ENCODE assay signal across 9 mouse cellular contexts in the genomic region with DNA sequence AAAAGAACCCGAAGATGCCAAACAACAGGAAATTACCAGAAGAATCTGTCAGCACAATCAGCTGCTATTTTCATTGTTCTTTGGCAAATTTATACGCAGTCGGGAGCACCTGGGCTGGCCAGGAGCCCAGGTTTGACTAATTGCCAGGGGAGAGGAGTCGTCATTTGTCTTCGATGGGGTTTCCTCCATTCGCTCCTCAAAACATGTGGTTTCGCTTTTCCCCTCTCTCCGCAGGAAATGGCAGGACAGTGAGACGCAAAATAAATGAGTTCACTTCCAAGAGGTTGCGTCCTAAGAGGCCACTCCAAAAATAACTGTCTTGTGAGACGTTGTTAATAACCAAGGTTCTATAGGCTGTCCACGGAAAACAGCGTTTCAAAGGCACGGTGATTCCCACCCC.
DNase-seq lines count a peak whose midpoint lies in the region; ATAC-seq and TF ChIP-seq lines count a peak whose summit lies in the region.
"Had no signal": no experiment of that assay in that cellular context is flagged by ENCODE, and none has a peak within 500 bp of the region (broad histone marks: within the 10 kb centered on the region; RNA-seq: fewer than 3 reads in every experiment).

No protein-coding gene starts in this region.

- intact Hi-C loops in gastrocnemius, adult 2 months (cut with DNase I) = no loop called here

- no peak overlapping the region for H3K9ac ChIP-seq in intestine, embryonic 16.5 days (ENCODE audit: low read depth, low read length)
- H3K9ac ChIP-seq in liver, postnatal 0 days (replicated peaks) = no peak overlapping the region

- no peak for TF ChIP-seq EP300 in liver, postnatal 0 days (IDR thresholded peaks at IDR 0.05; ENCODE audit: low read depth)

- no peaks in the 10 kb centered on the region for H3K9me3 ChIP-seq in intestine, embryonic 16.5 days (ENCODE audit: control insufficient read depth, low read length)
- H3K9me3 ChIP-seq in liver, postnatal 0 days (ENCODE audit: low read length) = no peaks in the 10 kb centered on the region

- DNase-seq in adrenal gland, postnatal 25 days = peak; percentile 28
- DNase-seq in adrenal gland, postnatal 10 days = no peak
- peak; percentile 55 for DNase-seq in gastrocnemius, adult 2 months
- DNase-seq in liver, postnatal 0 days = no peak
- DNase-seq in ovary, postnatal 10 days (ENCODE audit: low spot score) = no peak
- no peak for DNase-seq in thymus, adult 18-20 months
- DNase-seq: layer of hippocampus, postnatal 36 days had no signal

- no peak for ATAC-seq in intestine, embryonic 16.5 days
- ATAC-seq in liver, postnatal 0 days = no peak
- ATAC-seq in erythroid progenitor cell, adult 5-6 weeks (replicated peaks; ENCODE audit: low FRiP score, poor library complexity, severe bottlenecking) = no peak

- TF ChIP-seq CTCF in gastrocnemius, adult 2 months (IDR thresholded peaks at IDR 0.05) = no peak
- TF ChIP-seq CTCF in liver, postnatal 0 days (IDR thresholded peaks at IDR 0.05; ENCODE audit: low read depth) = no peak

- H3K4me2 ChIP-seq in intestine, embryonic 16.5 days (ENCODE audit: low read depth, low read length) = peak overlapping the region; percentile 53
- H3K4me2 ChIP-seq in liver, postnatal 0 days (ENCODE audit: low read depth, low read length) = peak overlapping the region; percentile 52

- H3K27ac ChIP-seq in gastrocnemius, adult 2 months = peak overlapping the region; percentile 57
- no peak overlapping the region for H3K27ac ChIP-seq in intestine, embryonic 16.5 days (ENCODE audit: low read length)
- no peak overlapping the region for H3K27ac ChIP-seq in liver, postnatal 0 days (ENCODE audit: low read depth)

- H3K36me3 ChIP-seq in intestine, embryonic 16.5 days (ENCODE audit: control insufficient read depth, insufficient read depth, low read length) = no peaks in the 10 kb centered on the region
- no peaks in the 10 kb centered on the region for H3K36me3 ChIP-seq in liver, postnatal 0 days (replicated peaks; ENCODE audit: insufficient read depth, low read length)

- 25% methylated on average over 14 of the region's 14 CpGs for WGBS in intestine, embryonic 16.5 days
- WGBS in liver, postnatal 0 days (ENCODE audit: insufficient replicate concordance) = 29% methylated on average over 14 of the region's 14 CpGs

- H3K27me3 ChIP-seq in intestine, embryonic 16.5 days (replicated peaks; ENCODE audit: control insufficient read depth, insufficient read depth, low read length) = no peaks in the 10 kb centered on the region
- 0 out of 2 replicates have a peak, but pooled peaks cover 2% of the 10 kb centered on the region for H3K27me3 ChIP-seq in liver, postnatal 0 days (ENCODE audit: insufficient read depth, low read length)

- H3K4me3 ChIP-seq in gastrocnemius, adult 2 months = peak overlapping the region; percentile 69
- H3K4me3 ChIP-seq in intestine, embryonic 16.5 days (ENCODE audit: low read length) = peak overlapping the region; percentile 33
- 0 out of 2 replicates have a peak overlapping the region, but pooled peaks have one; percentile 8 for H3K4me3 ChIP-seq in liver, postnatal 0 days (ENCODE audit: low read depth, low read length)

- H3K4me1 ChIP-seq in intestine, embryonic 16.5 days (ENCODE audit: control insufficient read depth, insufficient read depth, low read length) = no peaks in the 10 kb centered on the region; the same call in 1 of the 2 replicates
- no peaks in the 10 kb centered on the region; the same call in 1 of the 2 replicates for H3K4me1 ChIP-seq in liver, postnatal 0 days (ENCODE audit: insufficient read depth)

Comparison
In these comparisons a context has a peak if more than half of its experiments do, and no peak if none do; other contexts are left out.
1. DNase-seq: peak in adrenal gland, postnatal 25 days (single experiment) and gastrocnemius, adult 2 months (single experiment); none in adrenal gland, postnatal 10 days (single experiment), liver, postnatal 0 days (single experiment), ovary, postnatal 10 days (single experiment) and thymus, adult 18-20 months (0 of 2).
2. H3K4me3 ChIP-seq: peak in every context shown above with its lines; median percentile 69 in gastrocnemius, adult 2 months; 33 in intestine, embryonic 16.5 days; 8 in liver, postnatal 0 days.